Mouse (Mus musculus): ENCODE measurements at regions not wholly inside any gene's neighbourhood (a gene's known extent, or its start where the extent isn't known, plus 50 kb on each side); places are given as distances from the start of the nearest gene placed in this dataset.

DNA sequence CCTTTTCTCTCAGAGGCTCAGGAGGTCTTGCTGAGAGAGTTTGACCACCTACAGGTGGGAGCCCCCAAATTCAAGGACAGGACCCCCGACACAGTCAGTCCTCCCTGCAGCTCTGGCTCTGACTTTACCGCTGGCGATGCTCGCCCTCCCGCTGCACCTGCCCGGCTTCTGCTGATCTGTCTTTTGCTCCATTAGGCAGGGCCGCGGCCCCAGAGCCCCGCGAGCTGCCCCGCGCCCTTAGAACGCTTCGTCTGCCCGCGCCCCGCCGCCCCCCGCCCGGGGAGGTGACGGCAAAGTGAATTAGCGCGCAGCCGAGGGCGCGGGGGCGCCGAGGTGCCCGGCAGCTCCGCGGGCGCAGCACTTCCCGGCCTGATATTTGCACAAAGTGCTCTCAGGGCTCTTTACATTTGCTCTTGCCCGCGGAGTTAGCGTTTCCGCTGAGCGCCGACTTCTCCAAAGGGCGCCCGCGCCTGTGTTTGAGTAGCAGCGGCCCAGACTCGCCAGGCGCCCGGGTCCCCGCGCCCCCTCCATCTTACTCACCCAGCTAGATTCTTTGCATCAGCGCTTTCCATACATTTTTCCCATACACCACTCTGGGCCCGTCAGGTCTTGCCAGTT lies 260.7 kb upstream of the 4930535I16Rik start:
- 0 out of 2 replicates have a peak overlapping the region, but pooled peaks have one; percentile 32 for H3K27ac ChIP-seq
- no peak for TF ChIP-seq CTCF (IDR thresholded peaks at IDR 0.05)
- intact Hi-C loops (cut with DNase I), result no loop called here
- H3K4me3 ChIP-seq, result peak overlapping the region; percentile 43
- peak in 1 of 2 experiments; percentile 24 for DNase-seq (ENCODE audit: extremely low spot score in 1 of 2, low spot score in 2 of 2)

DNA sequence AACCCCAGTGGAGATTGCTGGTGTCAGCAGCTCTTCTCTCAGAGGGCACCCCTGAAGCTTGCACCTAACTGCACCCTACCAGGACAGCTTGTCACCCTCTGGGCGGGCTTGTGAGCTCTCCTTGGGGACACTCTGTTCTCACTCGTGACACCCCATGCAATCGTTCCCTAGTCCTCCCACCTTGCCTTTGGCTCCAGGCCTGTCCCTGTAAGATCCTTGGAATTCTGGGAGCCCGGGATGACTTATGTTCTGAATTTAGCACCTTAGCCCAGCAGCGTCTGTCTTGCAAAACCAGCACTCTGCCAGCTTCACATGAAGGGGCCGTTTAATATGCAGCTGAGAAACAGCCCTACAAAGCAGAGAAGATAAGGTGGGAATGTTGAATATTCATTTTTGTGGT lies 257.7 kb upstream of the 4930535I16Rik start:
- intact Hi-C loops (cut with DNase I), result loop anchor here (1.0 to 2.0 kb wide), 2 partner anchors 31 to 33 kb away; no protein-coding TSS in a partner anchor
- Histone ChIP-seq H3K4me3 (no peak overlapping the region), H3K27ac (peak overlapping the region; percentile 70)
- DNase-seq (ENCODE audit: extremely low spot score in 1 of 2, low spot score in 2 of 2), result peak; percentile 44 to 71
- TF ChIP-seq CTCF (IDR thresholded peaks at IDR 0.05), result no peak

DNA sequence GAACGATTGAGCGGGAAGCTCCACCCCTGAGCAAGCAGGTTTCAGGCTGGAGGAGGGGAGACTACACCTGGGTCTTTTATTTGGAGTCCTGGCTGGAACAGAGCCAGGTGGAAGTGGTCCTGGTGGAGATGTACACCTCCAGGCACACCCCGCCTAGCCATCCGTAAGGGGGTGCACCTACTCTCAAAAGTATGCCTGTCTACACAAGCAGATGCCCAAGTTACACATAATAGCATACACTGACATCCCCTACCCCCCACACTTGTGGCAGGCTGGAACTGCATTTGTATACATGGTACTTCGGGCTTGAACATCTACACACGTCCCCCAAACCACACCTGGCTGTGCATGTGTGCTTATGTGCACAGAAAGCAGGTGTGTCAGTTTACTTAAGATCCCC lies 236.8 kb upstream of the 4930535I16Rik start:
- intact Hi-C loops (cut with DNase I), result no loop called here
- DNase-seq (ENCODE audit: extremely low spot score in 1 of 2, low spot score in 2 of 2), result no peak
- no peak for TF ChIP-seq CTCF (IDR thresholded peaks at IDR 0.05)
- no peak overlapping the region for H3K27ac ChIP-seq
- no peak overlapping the region for H3K4me3 ChIP-seq

DNA sequence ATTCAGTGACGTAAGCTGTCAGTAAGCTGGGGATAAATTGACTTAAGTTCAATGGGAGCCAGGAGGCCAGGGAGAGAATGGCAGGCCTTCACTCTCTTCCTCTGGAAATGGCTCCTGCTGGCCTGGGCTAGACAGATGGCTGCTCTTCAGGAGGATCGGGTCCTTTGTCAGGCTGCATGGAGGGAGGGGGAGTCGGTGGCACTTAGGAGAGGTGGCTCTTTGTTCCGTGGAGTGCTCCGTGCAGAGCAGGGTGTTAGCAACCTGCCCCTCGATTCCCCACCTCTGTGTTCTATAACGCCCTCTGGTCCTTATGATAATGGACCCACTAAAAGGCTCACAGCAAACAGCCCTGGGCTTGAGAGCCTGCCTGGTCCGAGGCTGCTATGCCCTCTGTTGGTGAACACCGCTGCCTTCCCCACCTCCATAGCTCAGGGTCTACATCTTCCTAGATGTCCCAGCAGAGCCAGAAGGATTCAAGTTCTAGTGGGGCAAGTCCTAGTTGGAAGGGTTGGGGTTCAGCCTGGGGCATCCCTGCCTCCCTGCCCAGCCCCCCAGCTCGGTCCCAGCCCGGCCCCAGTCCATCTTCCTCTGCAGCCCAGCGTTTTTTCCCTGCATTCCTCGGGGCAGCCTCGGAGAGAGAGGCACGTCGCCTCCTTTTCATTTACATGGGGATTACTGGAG lies 232.1 kb upstream of the 4930535I16Rik start:
- DNase-seq (ENCODE audit: extremely low spot score in 1 of 2, low spot score in 2 of 2), result no peak
- intact Hi-C loops (cut with DNase I), result no loop called here
- Histone ChIP-seq H3K27ac (no peak overlapping the region), H3K4me3 (no peak overlapping the region)
- TF ChIP-seq CTCF (IDR thresholded peaks at IDR 0.05), result peak; percentile 21; the same call in 1 of the 2 replicates

DNA sequence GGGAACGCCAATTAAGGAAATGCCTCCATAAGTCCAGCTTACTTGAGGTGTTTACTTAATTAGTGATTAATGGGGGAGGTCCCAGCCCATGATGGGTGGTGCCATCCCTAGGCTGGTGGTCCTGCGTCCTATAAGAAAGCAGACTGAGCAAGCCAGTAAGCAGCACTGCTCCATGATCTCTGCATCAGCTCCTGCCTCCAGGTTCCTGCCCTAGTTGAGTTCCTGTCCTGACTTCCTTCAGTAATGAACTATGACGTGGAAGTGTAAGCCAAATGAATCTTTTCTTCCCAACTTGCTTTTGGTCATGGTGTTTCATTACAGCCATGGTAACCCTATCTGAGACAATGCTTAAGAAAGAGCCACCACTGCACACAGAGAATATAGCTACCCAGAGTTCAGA lies 231.2 kb upstream of the 4930535I16Rik start:
- intact Hi-C loops (cut with DNase I), result no loop called here
- H3K27ac ChIP-seq, result no peak overlapping the region
- no peak for DNase-seq (ENCODE audit: extremely low spot score in 1 of 2, low spot score in 2 of 2)
- H3K4me3 ChIP-seq, result no peak overlapping the region
- TF ChIP-seq CTCF (IDR thresholded peaks at IDR 0.05), result no peak

DNA sequence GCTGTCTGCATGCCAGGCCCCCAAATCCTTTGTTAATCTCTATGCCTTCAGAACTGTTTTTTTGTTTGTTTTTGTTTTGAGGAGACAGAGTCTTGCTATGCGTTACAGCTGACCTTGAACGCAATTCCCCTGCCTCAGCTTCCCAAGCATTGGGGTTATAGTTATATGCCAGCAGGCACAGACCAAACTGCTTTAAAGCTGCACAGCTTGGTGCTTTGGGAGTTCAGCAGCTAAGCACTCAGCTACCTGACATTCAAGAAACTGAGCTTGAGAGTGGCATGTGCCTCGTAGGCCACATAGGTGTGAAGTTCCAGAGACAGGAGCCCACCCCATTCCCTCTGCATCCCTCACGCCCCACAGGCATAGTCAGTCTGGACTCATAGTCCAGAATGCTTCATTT lies 229.5 kb upstream of the 4930535I16Rik start:
- TF ChIP-seq CTCF (IDR thresholded peaks at IDR 0.05), result no peak
- Histone ChIP-seq H3K4me3 (no peak overlapping the region), H3K27ac (no peak overlapping the region)
- DNase-seq (ENCODE audit: extremely low spot score in 1 of 2, low spot score in 2 of 2), result no peak
- intact Hi-C loops (cut with DNase I), result no loop called here

DNA sequence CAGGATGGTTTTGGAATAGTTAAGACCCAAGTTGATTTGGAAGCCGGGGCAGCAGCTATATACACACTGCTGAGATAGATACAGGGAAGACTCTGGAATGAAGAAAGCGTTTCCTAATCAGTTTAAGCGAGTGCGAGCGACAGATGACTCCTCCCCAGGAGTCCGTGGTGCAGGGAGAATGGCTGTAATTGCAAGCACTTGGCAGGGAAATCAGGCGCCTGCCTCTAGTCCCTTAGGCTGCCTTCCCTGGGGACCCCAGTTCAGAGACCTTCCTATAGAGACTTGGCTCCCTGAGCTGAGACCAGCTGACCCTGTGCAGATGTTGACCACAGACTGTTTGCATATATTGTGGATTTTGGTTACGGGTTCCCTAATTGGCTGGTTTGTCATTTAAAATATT lies 228.3 kb upstream of the 4930535I16Rik start:
- Histone ChIP-seq H3K27ac (no peak overlapping the region), H3K4me3 (no peak overlapping the region)
- TF ChIP-seq CTCF (IDR thresholded peaks at IDR 0.05), result no peak
- no peak for DNase-seq (ENCODE audit: extremely low spot score in 1 of 2, low spot score in 2 of 2)
- intact Hi-C loops (cut with DNase I), result no loop called here

DNA sequence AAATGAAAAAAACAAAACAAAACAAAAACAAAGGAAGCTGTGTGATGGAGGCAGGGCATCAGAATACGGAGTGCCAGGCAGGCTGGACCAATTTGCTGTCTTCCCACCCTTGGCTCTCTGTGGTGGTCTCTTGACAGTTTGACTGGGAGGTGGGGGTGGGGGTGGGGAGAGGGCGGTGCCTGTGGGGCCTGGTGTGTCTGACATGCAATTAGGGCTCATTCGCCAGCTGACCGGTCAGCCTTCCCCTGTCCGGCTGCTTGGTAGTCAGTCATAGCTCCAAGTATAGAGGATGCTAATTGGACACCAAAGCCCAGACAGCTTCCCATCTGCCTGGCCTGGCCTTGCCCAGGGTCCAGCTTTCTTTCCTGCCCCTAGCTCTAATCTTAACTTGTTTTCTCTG lies 225.8 kb upstream of the 4930535I16Rik start:
- TF ChIP-seq CTCF (IDR thresholded peaks at IDR 0.05), result no peak
- no peak for DNase-seq (ENCODE audit: extremely low spot score in 1 of 2, low spot score in 2 of 2)
- intact Hi-C loops (cut with DNase I), result loop anchor here (2.0 to 5.0 kb wide), 6 partner anchors 31 to 531 kb away; partner anchors contain the start of gene Pou3f1
- no peak overlapping the region for H3K27ac ChIP-seq
- no peak overlapping the region for H3K4me3 ChIP-seq

DNA sequence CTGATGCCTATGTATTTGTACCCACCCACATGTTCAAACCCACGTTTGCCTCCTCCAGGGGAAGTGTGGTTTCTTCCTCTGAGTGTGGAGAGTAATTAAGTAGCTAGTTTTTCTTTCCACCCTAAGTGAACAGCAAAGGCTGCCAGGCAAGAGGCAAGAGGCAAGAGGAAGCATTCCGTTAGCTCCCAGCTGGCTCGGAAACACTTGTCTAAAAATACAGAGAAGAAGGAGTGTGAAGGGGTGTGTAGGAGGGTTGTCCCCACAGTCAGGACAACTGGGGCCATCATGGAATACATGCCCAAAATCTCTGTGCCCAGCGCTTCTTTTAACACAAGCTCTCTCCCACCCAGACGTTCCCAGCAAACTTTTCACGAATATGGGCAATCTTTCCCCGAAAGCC lies 225.4 kb upstream of the 4930535I16Rik start:
- DNase-seq (ENCODE audit: extremely low spot score in 1 of 2, low spot score in 2 of 2), result peak in 1 of 2 experiments; percentile 41
- no peak for TF ChIP-seq CTCF (IDR thresholded peaks at IDR 0.05)
- intact Hi-C loops (cut with DNase I), result loop anchor here (2.0 to 5.0 kb wide), 5 partner anchors 32 to 532 kb away; partner anchors contain the start of gene Pou3f1
- no peak overlapping the region for H3K27ac ChIP-seq
- H3K4me3 ChIP-seq, result no peak overlapping the region

DNA sequence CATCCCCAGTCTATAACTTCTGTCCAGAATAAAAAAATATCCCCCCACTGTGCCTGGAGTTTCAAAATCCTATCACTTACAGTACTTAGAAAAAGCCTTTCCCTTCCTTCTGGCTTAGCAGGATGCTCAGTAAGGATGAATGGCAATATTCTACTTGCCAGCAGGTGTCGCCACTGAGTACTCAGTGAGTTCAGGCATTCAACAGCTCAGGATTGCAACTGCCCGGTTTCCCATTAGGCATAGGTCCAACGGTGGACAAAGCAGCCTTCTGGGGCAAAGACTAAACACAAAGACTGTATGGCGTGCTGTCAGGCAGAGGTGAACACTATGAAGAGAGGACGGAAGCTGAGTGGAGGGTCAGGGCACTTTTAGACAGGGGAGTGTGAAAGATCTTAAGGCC lies 224.3 kb upstream of the 4930535I16Rik start:
- Histone ChIP-seq H3K4me3 (no peak overlapping the region), H3K27ac (no peak overlapping the region)
- TF ChIP-seq CTCF (IDR thresholded peaks at IDR 0.05), result peak; percentile 96
- DNase-seq (ENCODE audit: extremely low spot score in 1 of 2, low spot score in 2 of 2), result peak; percentile 84 to 92
- intact Hi-C loops (cut with DNase I), result loop anchor here (2.0 to 5.0 kb wide), 5 partner anchors 33 to 533 kb away; partner anchors contain the start of gene Pou3f1

DNA sequence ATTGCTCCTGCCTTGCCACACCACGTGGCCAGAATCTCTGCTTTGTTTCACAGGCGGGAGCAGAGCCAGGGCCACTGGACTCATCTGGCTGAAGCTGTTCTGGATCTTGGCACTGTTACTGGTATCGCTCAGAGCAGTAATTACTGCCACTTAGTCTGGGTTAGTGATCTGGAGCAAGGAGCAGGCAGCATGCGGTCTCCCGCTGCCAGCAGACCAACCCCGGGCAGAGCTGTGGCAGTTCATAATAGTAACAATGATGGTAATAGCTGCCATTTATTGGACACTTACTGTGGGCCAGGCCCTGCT lies 217.3 kb upstream of the 4930535I16Rik start:
- intact Hi-C loops (cut with DNase I), result no loop called here
- Histone ChIP-seq H3K4me3 (no peak overlapping the region), H3K27ac (no peak overlapping the region)
- no peak for TF ChIP-seq CTCF (IDR thresholded peaks at IDR 0.05)
- DNase-seq (ENCODE audit: extremely low spot score in 1 of 2, low spot score in 2 of 2), result peak in 1 of 2 experiments; percentile 30

DNA sequence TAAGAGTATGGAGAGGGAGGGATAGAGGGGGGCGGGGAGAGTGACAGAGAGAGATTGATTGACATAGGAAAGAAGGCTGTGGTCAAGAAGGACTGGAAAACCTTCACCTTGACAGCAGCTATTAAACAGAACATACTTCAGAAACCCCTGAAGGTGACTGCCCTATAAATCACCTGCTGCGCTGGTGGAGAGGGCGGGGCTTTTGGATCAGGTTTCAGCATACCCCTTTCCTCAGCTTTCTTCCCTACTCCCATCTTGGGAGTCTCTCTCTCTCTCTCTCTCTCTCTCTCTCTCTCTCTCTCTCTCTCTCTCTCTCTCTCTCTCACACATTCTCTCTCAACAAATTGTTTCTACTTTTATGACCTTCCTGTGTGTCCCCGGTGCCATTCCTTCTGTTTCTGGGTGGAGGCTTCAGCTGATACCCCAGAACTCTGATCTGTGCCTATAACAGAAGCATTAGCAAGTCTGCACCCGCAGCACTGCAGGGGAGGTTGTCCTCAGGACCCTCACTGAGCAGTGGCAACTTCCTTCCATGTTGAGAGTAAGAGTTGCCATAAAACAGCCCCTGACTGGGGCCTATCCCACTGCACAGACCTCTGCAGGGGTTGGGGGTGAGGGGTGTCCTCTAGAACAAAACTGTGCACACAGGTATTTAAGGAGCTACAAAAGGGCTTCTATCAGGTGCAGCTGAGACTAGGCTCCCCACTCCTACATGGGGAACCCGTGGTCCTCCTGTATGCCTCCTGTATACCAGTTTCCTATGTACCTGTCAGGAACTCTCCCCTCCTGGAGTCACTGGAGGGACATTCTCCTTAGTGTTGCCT lies 216.7 kb upstream of the 4930535I16Rik start:
- intact Hi-C loops (cut with DNase I), result no loop called here
- no peak for TF ChIP-seq CTCF (IDR thresholded peaks at IDR 0.05)
- DNase-seq (ENCODE audit: extremely low spot score in 1 of 2, low spot score in 2 of 2), result no peak
- Histone ChIP-seq H3K27ac (no peak overlapping the region), H3K4me3 (no peak overlapping the region)
